Mouse (Mus musculus): ENCODE results near the gene Cwf19l1. TPM values are rescaled to one million over a fixed set of nuclear protein-coding genes. Genes with fewer than 3 reads are reported as not detected.

Gene Cwf19l1
- polyA plus RNA-seq, 1 experiment from 2014 or later, result 37.6 TPM

- DNase-seq (ENCODE audit: low spot score), result no peak
Observed at GRCm38 (mm10) chr19:44063773-44064172, 71.9 kb downstream of the Cwf19l1 start.

GRCm38 (mm10) chr19:44060226-44060625 is 75.5 kb downstream of the Cwf19l1 start:
- DNase-seq (ENCODE audit: low spot score), result no peak

Other genes with a start within 250 kb of the Cwf19l1 start
- gene Dnmbp, start 195.7 kb downstream of the Cwf19l1 start, polyA plus RNA-seq (2015; fragmentation: Nextera tagmentation; extraction: Ambion mirVana), result 6.2 and 7.0 TPM in 2 replicates
- gene Cpn1, start 149.3 kb downstream of the Cwf19l1 start, polyA plus RNA-seq (2015; fragmentation: Nextera tagmentation; extraction: Ambion mirVana), result 0.23 and 0.39 TPM in 2 replicates
- 0.07 TPM in 1 of 2 replicates, not detected in the other for gene Cyp2c23, start 106.7 kb downstream of the Cwf19l1 start, polyA plus RNA-seq (2015; fragmentation: Nextera tagmentation; extraction: Ambion mirVana)
- gene Erlin1, start 66.1 kb downstream of the Cwf19l1 start, polyA plus RNA-seq (2015; fragmentation: Nextera tagmentation; extraction: Ambion mirVana), result 14.0 and 15.0 TPM in 2 replicates
- 35.4 and 42.2 TPM in 2 replicates for gene Chuk, start 28.4 kb downstream of the Cwf19l1 start, polyA plus RNA-seq (2015; fragmentation: Nextera tagmentation; extraction: Ambion mirVana)
- 121 and 128 TPM in 2 replicates for gene Bloc1s2, start 10.6 kb upstream of the Cwf19l1 start, polyA plus RNA-seq (2015; fragmentation: Nextera tagmentation; extraction: Ambion mirVana)
- 0.10 and 0.16 TPM in 2 replicates for gene Pkd2l1, start 56.6 kb upstream of the Cwf19l1 start, polyA plus RNA-seq (2015; fragmentation: Nextera tagmentation; extraction: Ambion mirVana)
- gene Scd3, start 67.4 kb upstream of the Cwf19l1 start, polyA plus RNA-seq (2015; fragmentation: Nextera tagmentation; extraction: Ambion mirVana), result 0.15 and 0.29 TPM in 2 replicates
- 68.8 and 69.7 TPM in 2 replicates for gene Scd2, start 157.8 kb upstream of the Cwf19l1 start, polyA plus RNA-seq (2015; fragmentation: Nextera tagmentation; extraction: Ambion mirVana)
- 0.18 TPM in 2 replicates for gene Scd4, start 197.2 kb upstream of the Cwf19l1 start, polyA plus RNA-seq (2015; fragmentation: Nextera tagmentation; extraction: Ambion mirVana)